Mouse (Mus musculus) adrenal gland, adult 2 months (tissue): ENCODE data around the gene Gm20517. TPM values are rescaled to one million over a fixed set of nuclear protein-coding genes. Genes with fewer than 3 reads are reported as not detected.
"Not testable (repeated sequence)": the region's sequence is repeated elsewhere in the genome, so short reads cannot be mapped to it uniquely, and the experiment has no call there.

ENCODE experiments used
- DNase-seq: peaks from one replicate; pipeline ENCODE4 v3.0.0; 2021
- polyA plus RNA-seq: library from polyadenylated mRNA; depleted of rRNA; stranded (reverse); fragments of >200 nt; gene quantifications from 2 replicates; pipeline ENCODE4 v1.2.3, GENCODE M21; 2012
- total RNA-seq, 2 experiments: library from RNA; stranded (reverse); gene quantifications; 2 replicates each; pipeline ENCODE4 v1.2.3; 2021

Gene Gm20517
- total and polyA plus RNA-seq, 3 experiments = 2.1 to 3.1 (median 2.8) TPM

DNA sequence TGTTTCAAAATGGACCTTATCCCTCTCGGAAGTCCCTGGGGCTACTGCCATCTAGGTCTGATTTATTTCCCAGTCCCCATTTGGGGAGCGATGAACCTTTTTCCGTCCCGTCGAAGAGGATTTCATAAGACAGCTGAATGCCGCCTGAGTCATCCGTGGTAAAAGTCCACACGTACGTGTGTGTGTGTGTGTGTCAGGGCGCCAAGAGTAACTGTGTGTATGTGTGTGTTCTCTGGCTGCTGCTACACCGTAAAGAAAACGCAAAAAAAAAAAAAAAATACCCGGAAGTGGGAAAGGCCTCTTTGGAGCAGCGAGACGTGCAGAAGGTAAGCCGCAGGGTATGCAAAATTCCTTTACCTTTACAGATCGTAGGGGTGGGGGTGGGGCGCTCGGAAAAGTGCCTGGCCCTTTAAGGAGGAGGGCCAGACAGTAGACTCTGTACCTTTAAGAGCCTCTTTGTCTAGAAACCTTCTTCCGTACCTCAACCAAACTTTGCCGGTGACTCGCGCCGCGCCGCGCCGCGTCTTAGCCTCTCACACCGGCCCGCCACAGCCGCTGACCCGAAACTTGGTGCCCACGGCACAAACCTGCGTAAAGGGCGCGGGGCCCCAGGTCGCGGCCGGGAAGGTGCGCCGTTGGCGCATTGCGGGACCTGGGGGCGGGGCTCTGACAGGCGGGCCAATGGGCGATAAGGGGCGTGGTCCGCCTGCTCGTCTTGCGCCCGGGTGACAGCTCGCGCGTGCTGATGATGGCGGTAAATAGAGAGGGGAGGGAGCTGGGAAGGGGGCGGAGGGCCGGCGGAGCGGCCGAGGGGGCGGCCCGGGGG is 17.7 kb downstream of the Gm20517 start:
- peak; percentile 97 for DNase-seq

GRCm38 (mm10) chr17:47629717-47630677 is 18.6 kb downstream of the Gm20517 start:
- no peak for DNase-seq

- DNase-seq = no peak
These were observed 19.3 kb downstream of the Gm20517 start, which contains the start of gene Usp49 for GRCm38 (mm10) chr17:47630678-47631065. Gene Usp49 (plus strand): TSS chr17:47630690.

DNA sequence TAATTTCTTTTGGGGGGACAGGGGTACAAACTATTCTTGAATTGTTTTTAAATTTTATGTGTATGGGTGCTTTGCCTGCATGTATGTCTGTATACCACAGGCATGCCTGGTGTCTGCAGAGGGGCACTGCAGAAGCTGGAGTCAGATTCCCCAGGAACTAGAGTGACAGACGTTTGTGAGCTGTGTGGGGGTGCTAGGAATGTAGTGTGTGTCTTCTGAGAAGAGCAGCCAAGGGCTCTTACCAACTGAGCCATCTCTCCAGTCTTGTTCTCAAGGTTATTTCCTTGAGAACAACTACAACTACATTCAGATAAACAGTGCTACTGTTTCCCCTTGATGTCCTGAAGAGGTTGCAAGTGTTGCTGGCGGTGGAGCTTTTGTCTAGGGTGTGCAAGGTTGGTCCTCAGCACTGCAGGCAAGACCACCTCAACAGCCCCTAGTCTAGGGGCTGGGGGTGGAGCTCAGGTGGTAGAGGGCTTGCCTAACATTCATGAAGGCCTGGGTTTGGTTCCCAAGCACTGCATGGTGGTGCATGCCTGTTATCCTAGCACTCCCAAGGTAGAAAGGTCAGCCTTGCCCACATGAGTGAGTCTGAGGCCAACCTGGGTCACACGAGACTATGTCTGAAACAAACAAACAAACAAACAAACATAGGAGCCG is 20.9 kb downstream of the Gm20517 start:
- DNase-seq = no peak

DNA sequence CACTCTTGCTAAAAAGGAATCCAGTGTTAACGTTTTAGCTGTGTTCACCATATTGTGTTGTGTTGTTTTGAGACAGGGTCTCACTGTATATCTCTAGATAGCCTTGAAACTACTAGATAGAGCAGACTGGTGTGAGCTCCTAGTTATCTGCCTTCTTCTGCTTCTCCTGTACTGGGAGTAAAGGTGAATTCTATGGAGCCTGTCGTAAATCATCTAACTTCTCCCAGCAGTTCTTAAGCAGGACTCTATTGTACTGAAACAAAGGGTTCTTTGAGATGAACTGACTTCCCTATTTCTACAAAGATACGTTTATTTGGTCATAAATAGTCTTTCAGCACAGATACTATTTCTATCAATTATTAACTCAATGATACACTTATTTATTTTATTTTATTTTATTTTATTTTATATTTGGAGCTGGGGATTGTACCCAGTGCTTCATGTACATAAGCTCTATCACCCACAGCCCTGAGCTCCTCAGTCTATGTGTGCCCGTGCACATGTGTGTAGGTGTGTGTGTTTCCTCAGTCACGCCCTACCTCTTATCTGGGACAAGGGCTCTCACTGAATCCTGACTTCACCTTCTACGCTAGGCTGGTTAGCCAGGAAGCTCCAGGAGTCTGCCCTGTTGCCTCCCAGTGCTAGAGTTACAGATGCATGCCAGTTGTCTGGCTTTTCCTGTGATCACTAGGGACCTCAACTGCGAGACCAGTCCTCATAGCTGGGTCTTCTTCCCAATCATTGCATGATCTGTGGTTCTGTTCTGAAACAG is 22.8 kb downstream of the Gm20517 start:
- no peak for DNase-seq

DNA sequence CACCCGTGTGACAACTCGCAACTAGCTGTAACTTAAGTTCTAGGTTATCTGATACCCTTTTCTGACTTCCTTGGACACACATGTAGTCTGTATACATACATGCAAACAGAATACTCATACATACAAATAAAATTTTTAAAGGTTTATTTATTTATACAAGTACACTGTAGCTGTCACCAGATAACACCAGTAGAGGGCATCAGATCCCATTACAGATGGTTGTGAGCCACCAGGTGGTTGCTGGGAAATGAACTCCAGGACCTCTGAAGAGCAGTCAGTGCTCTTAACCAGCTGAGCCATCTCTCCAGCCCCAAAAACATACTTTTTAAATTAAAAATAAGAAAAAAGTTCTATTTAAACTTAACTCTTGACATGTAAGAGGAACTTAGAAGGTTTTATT is 31.6 kb downstream of the Gm20517 start:
- no peak for DNase-seq

DNA sequence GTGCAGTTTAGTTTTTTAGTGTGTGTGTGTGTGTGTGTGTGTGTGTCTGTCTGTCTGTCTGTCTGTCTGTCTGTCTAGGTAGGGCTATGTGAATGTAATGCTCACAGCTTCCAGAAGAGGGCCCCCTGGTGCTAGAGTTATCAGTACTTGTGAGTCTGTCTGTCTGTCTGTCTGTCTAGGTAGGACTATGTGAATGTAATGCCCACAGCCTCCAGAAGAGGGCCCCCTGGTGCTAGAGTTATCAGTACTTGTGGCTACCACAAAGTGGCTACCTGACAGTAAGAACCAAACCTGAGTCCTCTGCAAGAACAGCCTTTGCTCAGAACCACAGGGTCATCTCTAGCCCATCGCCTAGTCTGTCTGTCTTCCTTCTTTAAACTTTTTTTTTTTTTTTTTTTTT is 35.3 kb downstream of the Gm20517 start:
- DNase-seq = peak; percentile 46

- DNase-seq = no peak
These were observed 37.6 kb downstream of the Gm20517 start for GRCm38 (mm10) chr17:47648966-47649365.

- DNase-seq = no peak
These were observed 40.6 kb downstream of the Gm20517 start for GRCm38 (mm10) chr17:47651953-47652352.

DNA sequence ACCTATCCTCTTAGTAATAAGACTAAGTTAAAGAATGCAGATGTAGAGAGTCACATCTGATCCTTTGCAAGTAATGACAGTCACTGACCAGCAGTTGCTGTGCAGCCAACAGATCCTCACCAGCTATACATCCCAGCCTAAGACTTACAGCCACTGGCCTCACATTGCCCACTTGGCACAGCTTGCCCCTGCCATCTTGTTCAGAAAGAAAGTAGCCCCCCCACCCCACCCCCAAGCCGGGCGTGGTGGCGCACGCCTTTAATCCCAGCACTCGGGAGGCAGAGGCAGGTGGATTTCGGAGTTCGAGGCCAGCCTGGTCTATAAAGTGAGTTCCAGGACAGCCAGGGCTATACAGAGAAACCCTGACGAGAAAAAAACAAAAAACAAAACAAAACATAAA is 43.0 kb downstream of the Gm20517 start:
- not testable (repeated sequence) for DNase-seq

- DNase-seq = no peak
These were observed 44.3 kb downstream of the Gm20517 start for GRCm38 (mm10) chr17:47655697-47656096.

- no peak for DNase-seq
These were observed 46.5 kb downstream of the Gm20517 start for GRCm38 (mm10) chr17:47657901-47658300.

DNA sequence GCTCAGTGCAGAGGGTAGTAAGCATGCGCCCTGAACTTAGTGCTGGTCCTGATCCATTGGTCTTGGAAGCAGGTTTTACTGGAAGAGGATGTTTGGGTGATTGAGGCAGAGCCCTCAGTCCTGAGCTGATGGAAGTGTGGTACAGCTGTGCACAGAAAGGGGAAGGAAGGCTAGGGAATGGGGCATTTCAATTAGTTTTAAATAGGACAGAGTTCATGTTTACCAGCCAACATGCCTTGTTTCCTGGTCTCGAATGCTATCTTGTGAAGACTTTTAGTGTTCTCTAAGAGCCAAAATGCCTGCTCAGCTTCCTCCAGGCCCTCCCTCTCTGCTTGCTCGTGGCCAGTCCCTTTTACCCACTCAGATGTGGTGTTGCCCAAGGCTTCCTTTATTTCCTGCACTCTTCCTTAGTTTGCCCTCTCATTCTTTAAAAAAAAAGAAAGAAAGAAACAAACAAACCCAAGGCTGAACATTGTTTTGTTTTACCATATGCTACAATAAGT is 47.4 kb downstream of the Gm20517 start:
- no peak for DNase-seq

- no peak for DNase-seq
These were observed 51.8 kb downstream of the Gm20517 start for GRCm38 (mm10) chr17:47663009-47663713.

GRCm38 (mm10) chr17:47664474-47664873 is 53.1 kb downstream of the Gm20517 start:
- DNase-seq = no peak

- DNase-seq = no peak
These were observed 57.8 kb downstream of the Gm20517 start for GRCm38 (mm10) chr17:47669166-47669565.

DNA sequence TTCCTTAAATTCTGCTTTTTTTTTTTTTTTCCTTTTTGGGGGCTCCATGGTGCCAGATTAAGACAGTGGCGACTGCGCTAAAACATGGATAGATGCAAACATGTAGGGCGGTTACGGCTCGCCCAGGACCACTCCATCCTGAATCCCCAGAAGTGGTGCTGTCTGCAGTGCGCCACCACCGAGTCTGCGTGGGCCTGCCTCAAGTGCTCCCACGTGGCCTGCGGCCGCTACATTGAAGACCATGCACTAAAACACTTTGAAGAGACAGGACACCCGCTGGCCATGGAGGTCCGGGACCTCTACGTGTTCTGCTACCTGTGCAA is 60.6 kb downstream of the Gm20517 start:
- DNase-seq = no peak

GRCm38 (mm10) chr17:47672311-47673111 is 61.1 kb downstream of the Gm20517 start:
- peak; percentile 85 for DNase-seq

DNA sequence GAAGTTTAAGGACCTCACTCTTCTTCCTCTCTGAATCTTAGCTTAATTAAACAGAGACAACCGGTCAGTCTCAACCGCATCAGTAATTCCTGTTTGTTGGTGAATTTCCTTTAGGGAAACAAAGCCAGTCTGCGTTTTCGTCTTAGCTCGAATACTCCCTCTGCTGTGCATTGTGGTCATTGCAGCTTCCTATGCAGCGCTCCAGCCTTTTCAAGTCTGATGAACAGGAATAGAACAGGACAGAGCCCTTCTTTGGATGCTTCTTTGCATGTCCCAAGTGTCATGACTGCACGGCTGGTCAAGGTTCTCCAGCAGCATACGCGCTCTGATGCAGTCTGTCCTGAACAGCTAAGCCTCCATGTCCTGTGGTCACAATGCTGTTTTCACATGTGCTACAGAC is 65.2 kb downstream of the Gm20517 start:
- peak; percentile 64 for DNase-seq

DNA sequence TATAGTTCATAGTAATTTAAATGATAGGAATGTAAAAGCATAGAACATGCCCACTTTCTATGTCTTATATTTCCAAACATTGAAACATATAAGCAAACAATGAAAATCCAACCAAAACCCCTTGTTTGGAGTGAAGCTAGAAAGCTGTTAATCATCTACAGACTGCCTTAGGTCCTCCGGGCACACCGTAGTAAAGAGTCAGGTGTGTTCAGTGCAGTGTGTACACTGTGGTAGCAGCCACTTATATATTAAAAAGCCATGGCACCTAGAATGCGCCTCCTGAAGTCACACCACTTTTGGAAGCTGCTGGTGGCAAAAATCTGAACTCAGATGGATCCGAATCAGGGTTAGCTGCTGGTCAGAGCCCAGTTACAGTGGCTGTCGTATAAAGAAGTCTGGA is 66.8 kb downstream of the Gm20517 start:
- DNase-seq = no peak
